Comparison of ENCODE assay signal across 8 mouse cellular contexts in the genomic region with DNA sequence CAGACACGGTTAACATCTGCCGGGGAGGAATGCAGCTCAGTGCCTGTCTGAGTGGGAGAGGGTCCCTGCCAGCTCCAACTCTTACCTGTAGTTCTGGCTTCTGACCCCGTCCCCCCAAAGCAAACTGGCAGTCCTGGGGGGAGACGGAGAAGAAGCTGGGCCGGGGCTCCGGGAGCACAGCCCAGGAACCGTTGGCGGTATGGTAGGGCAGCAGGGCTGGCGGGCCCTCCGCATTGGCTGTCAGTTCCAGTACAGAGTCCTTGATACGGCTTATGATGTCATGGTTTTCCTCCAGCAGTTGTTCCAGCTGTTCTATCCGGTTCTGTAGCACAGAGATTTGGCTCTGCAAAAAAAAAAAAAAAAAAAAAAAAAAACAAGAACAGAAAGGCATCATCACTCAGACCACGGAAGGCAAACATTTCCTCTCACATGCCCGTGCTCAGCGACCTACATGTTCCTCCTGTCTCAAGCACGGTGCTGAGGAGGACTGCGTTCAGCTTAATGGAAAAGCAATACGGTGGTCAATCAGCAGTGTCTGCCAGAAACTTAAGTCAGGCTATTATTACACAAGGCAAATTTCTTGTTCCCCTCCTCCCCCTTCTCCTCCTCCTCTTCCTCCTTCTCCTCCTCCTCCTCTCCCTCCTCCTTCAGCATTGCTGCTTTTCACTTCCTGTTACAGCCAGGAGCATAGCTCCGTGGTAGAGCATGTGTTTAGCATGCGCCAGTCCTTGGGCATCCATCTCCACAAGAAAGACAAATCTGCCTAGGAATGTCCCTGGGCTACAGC. TPM values are rescaled to one million over a fixed set of nuclear protein-coding genes. Genes with fewer than 3 reads are reported as not detected.
DNase-seq lines count a peak whose midpoint lies in the region; ATAC-seq and TF ChIP-seq lines count a peak whose summit lies in the region.

No protein-coding gene starts in this region.

- no peaks in the 10 kb centered on the region for H3K9me3 ChIP-seq in heart, embryonic 11.5 days (replicated peaks; ENCODE audit: control insufficient read depth, low read length)
- H3K9me3 ChIP-seq in liver, embryonic 15.5 days (replicated peaks), result no peaks in the 10 kb centered on the region

- intact Hi-C loops in left cerebral cortex, adult 2 months (cut with DNase I), result no loop called here

- H3K9ac ChIP-seq in heart, embryonic 11.5 days (ENCODE audit: low read depth, low read length), result no peak overlapping the region
- no peak overlapping the region for H3K9ac ChIP-seq in liver, embryonic 15.5 days

- no peak for TF ChIP-seq CTCF in left cerebral cortex, adult 2 months (IDR thresholded peaks at IDR 0.05)

- peak overlapping the region; percentile 11; the same call in 1 of the 2 replicates for H3K27ac ChIP-seq in heart, embryonic 11.5 days (ENCODE audit: low read depth, low read length)
- H3K27ac ChIP-seq in liver, embryonic 15.5 days (replicated peaks), result no peak overlapping the region
- no peak overlapping the region for H3K27ac ChIP-seq in left cerebral cortex, adult 2 months

- peak overlapping the region; percentile 82; the same call in 1 of the 2 replicates for H3K4me2 ChIP-seq in heart, embryonic 11.5 days
- peak overlapping the region; percentile 89; the same call in 1 of the 2 replicates for H3K4me2 ChIP-seq in liver, embryonic 15.5 days

- no peak overlapping the region for H3K4me3 ChIP-seq in heart, embryonic 11.5 days (ENCODE audit: low read depth, low read length)
- H3K4me3 ChIP-seq in liver, embryonic 15.5 days (replicated peaks), result no peak overlapping the region
- H3K4me3 ChIP-seq in left cerebral cortex, adult 2 months, result no peak overlapping the region

- WGBS in heart, embryonic 11.5 days (ENCODE audit: insufficient replicate concordance), result 70% methylated on average over 20 of the region's 20 CpGs
- WGBS in liver, embryonic 15.5 days (ENCODE audit: insufficient replicate concordance), result 58% methylated on average over 20 of the region's 20 CpGs

- peaks cover 15% of the 10 kb centered on the region for H3K4me1 ChIP-seq in heart, embryonic 11.5 days (ENCODE audit: control insufficient read depth, insufficient read depth, low read length)
- H3K4me1 ChIP-seq in liver, embryonic 15.5 days (replicated peaks), result peaks cover 24% of the 10 kb centered on the region

- H3K36me3 ChIP-seq in heart, embryonic 11.5 days (ENCODE audit: control insufficient read depth, insufficient read depth, low read length), result peaks cover 25% of the 10 kb centered on the region
- peaks cover 22% of the 10 kb centered on the region for H3K36me3 ChIP-seq in liver, embryonic 15.5 days (replicated peaks)

- no peak for ATAC-seq in heart, embryonic 11.5 days (replicated peaks; ENCODE audit: insufficient number of reproducible peaks, low FRiP score, low TSS enrichment)
- ATAC-seq in liver, embryonic 15.5 days (ENCODE audit: insufficient read depth), result no peak

- peak; percentile 46 for DNase-seq in adrenal gland, postnatal 10 days
- DNase-seq in adrenal gland, postnatal 4 days (ENCODE audit: low spot score in 2 of 2), result no peak
- peak; percentile 64 for DNase-seq in A20 (ENCODE audit: low read depth, low spot score)
- DNase-seq in left cerebral cortex, adult 2 months (ENCODE audit: extremely low spot score in 1 of 2, low spot score in 2 of 2), result no peak
- DNase-seq in right cerebral cortex, adult 2 months (ENCODE audit: low spot score in 2 of 2), result no peak
- no peak for DNase-seq in MN1 (ENCODE audit: low spot score)

- H3K27me3 ChIP-seq in heart, embryonic 11.5 days (ENCODE audit: control insufficient read depth, insufficient read depth, low read length), result 0 out of 2 replicates have a peak, but pooled peaks cover 2% of the 10 kb centered on the region
- H3K27me3 ChIP-seq in liver, embryonic 15.5 days, result peaks cover 46% of the 10 kb centered on the region

RNA-seq across cellular contexts. Expression of gene Man2a2, which starts 2.3 kb away (rescaled TPM):
- total RNA-seq in adrenal gland, postnatal 10 days (2021), result 10 to 100 TPM; 56.2 to 93.5 TPM
- total RNA-seq in adrenal gland, postnatal 4 days (2021), result 100 to 1,000 TPM; 106 to 111 TPM
- 12.3 and 12.7 TPM in 2 replicates for polyA plus RNA-seq in heart, embryonic 11.5 days (2014; fragmentation: Nextera tagmentation; extraction: Ambion mirVana)
- 2.5 and 3.6 TPM in 2 replicates for polyA plus RNA-seq in liver, embryonic 15.5 days (2015; fragmentation: Nextera tagmentation; extraction: Ambion mirVana)
- 100 to 1,000 TPM; 152 to 157 TPM for total RNA-seq in left cerebral cortex, adult 2 months (2021)

RNA-seq across cellular contexts. Expression of gene Fes, which starts 18.9 kb away (rescaled TPM):
- total RNA-seq in adrenal gland, postnatal 10 days (2021), result 10 to 100 TPM; 13.2 to 17.1 TPM
- 10 to 100 TPM; 19.3 to 21.1 TPM for total RNA-seq in adrenal gland, postnatal 4 days (2021)
- polyA plus RNA-seq in heart, embryonic 11.5 days (2014; fragmentation: Nextera tagmentation; extraction: Ambion mirVana), result 4.7 and 7.1 TPM in 2 replicates
- polyA plus RNA-seq in liver, embryonic 15.5 days (2015; fragmentation: Nextera tagmentation; extraction: Ambion mirVana), result 16.6 and 19.2 TPM in 2 replicates
- total RNA-seq in left cerebral cortex, adult 2 months (2021), result 1 to 10 TPM; 5.3 to 6.8 TPM

RNA-seq across cellular contexts. Expression of gene Hddc3, which starts 25.9 kb away (rescaled TPM):
- 10 to 100 TPM; 45.3 to 54.8 TPM for total RNA-seq in adrenal gland, postnatal 10 days (2021)
- 10 to 100 TPM; 41.8 to 42.4 TPM for total RNA-seq in adrenal gland, postnatal 4 days (2021)
- polyA plus RNA-seq in heart, embryonic 11.5 days (2014; fragmentation: Nextera tagmentation; extraction: Ambion mirVana), result 13.3 and 15.7 TPM in 2 replicates
- polyA plus RNA-seq in liver, embryonic 15.5 days (2015; fragmentation: Nextera tagmentation; extraction: Ambion mirVana), result 3.1 and 3.5 TPM in 2 replicates
- 10 to 100 TPM; 46.4 to 56.4 TPM for total RNA-seq in left cerebral cortex, adult 2 months (2021)

RNA-seq across cellular contexts. Expression of gene Unc45a, which starts 28.0 kb away (rescaled TPM):
- total RNA-seq in adrenal gland, postnatal 10 days (2021), result 10 to 100 TPM; 40.8 to 44.6 TPM
- total RNA-seq in adrenal gland, postnatal 4 days (2021), result 10 to 100 TPM; 43.6 to 53.5 TPM
- 11.3 and 15.6 TPM in 2 replicates for polyA plus RNA-seq in heart, embryonic 11.5 days (2014; fragmentation: Nextera tagmentation; extraction: Ambion mirVana)
- polyA plus RNA-seq in liver, embryonic 15.5 days (2015; fragmentation: Nextera tagmentation; extraction: Ambion mirVana), result 8.9 and 9.4 TPM in 2 replicates
- total RNA-seq in left cerebral cortex, adult 2 months (2021), result 10 to 100 TPM; 37.7 to 43.7 TPM

RNA-seq across cellular contexts. Expression of gene Furin, which starts 36.4 kb away (rescaled TPM):
- 100 to 1,000 TPM; 113 to 129 TPM for total RNA-seq in adrenal gland, postnatal 10 days (2021)
- total RNA-seq in adrenal gland, postnatal 4 days (2021), result 100 to 1,000 TPM; 137 to 140 TPM
- polyA plus RNA-seq in heart, embryonic 11.5 days (2014; fragmentation: Nextera tagmentation; extraction: Ambion mirVana), result 16.0 and 23.5 TPM in 2 replicates
- 8.0 and 9.8 TPM in 2 replicates for polyA plus RNA-seq in liver, embryonic 15.5 days (2015; fragmentation: Nextera tagmentation; extraction: Ambion mirVana)
- 10 to 100 TPM; 38.0 to 40.7 TPM for total RNA-seq in left cerebral cortex, adult 2 months (2021)

Comparison
In these comparisons a context has a peak if more than half of its experiments do, and no peak if none do; other contexts are left out.
1. DNase-seq: peak in adrenal gland, postnatal 10 days (single experiment) and A20 (single experiment); none in adrenal gland, postnatal 4 days (0 of 2), left cerebral cortex, adult 2 months (0 of 2), right cerebral cortex, adult 2 months (0 of 2) and MN1 (single experiment).